Mouse (Mus musculus) cerebellum, postnatal 4 days (tissue): Measurements from ENCODE around the gene Pcnx.

Experiments
- DNase-seq, 2 experiments: peaks; one replicate each; pipeline ENCODE4 v3.0.0; 2022; ENCODE audit warnings: low spot score in 2 of 2, mixed read lengths in 1 of 2

Pcnx gene

DNA sequence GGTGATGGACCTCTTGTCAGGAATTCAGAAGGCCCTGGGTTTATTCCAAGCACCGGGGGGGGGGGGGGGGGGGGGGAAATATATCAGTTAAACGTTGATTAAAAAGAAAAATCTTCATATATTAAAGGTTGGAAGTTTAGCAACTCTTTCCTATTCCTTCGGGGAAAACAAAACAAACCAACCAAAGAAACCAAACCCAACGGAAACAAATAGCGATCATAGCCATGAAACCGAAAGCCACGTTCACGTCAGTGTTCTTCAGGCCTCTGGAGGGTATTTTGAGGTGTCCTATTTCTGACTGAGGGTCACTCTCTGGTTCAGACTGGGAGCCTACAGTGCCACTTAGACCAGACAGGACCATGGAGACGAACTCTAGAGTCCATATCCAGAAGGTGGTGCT is 6.3 kb upstream of the Pcnx start:
- DNase-seq = no peak

DNA sequence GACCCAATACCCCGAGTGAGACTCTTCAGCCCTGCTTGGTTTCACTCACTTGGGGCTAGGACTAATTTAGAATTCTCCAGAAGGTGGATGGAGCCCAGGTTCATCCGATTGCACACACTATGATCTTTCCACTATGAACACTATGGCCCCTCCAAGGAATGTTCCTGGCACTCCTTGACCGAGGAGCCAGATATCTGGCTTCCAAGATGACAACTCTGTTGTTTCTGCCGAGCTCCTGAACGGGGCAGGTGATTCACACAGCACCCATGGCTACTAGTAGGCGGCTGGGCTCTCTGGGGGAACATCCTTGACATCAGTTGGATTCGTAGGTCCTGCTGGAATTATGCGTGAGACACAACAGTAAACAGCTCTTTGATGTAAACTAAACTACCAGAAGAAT is 4.8 kb upstream of the Pcnx start:
- DNase-seq = no peak

DNA sequence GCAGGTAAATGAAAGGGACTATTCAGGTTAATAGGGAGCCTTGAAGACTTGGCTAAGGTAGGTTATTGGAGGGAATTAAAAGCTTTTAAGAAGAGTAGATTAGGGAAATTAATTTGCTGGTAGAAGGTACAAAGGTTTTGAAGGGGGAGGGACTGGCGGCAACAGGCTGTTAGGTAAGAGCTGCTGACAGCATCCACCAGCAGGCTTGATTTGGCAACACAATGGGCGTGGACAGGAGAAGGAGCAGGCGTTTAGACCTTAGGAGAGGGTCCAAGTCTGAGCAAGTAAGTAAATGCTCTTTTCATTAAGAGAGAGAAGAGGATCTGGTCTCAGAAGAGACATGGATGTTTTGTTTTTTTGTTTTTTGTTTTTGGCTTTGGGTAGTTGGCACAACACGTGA is 3.1 kb upstream of the Pcnx start:
- no peak for DNase-seq

GRCm38 (mm10) chr12:81857251-81857650 is 2.6 kb upstream of the Pcnx start:
- DNase-seq = no peak

GRCm38 (mm10) chr12:81857978-81858569 is 1.7 kb upstream of the Pcnx start:
- DNase-seq = no peak

GRCm38 (mm10) chr12:81860308-81861181 is 722 bp downstream of the Pcnx start:
- DNase-seq = peak; percentile 35 to 57

DNA sequence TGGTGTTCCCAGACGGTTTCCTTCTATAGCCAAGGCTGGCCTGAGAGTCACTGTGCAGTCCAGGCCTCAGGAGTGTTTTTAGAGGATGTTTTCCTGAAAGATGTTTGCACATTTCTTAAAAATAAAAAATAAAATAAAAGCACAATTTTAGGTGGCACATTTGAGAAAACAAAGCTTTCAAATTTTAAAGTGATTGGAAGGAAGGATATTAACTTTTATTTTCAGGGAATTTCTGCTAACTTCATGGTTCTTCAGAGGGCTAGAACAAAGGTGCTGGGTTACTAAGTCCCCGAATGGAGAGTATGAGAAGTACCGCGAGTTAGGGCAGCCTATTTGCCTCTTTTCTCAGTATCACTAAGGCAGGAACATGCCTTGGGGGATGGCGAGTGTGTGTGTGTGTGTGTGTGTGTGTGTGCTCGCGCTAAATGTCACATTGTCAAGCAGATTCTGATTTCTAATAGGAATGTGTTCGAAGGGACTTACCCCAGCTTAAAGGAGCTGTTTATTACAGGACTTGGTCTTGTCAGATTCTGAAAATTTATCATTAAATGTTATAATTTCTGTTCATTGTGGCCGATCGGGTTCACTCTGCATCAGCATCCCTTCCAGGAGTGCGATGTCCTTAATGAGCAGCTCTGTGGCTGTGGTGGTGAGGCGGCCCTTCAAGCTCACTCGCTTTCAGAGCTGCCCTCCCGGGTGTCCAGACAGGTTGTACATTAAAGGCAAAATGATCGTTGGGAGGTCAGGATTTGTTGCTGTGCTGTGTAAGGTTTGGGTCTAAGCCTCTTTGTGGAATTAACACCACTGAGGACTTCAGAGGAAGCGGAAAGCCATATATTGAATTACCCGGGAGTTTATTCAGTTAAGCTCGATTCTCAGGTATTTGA is 1.6 kb downstream of the Pcnx start:
- no peak for DNase-seq

- no peak for DNase-seq
These were observed 2.6 kb downstream of the Pcnx start for GRCm38 (mm10) chr12:81862351-81862802.

DNA sequence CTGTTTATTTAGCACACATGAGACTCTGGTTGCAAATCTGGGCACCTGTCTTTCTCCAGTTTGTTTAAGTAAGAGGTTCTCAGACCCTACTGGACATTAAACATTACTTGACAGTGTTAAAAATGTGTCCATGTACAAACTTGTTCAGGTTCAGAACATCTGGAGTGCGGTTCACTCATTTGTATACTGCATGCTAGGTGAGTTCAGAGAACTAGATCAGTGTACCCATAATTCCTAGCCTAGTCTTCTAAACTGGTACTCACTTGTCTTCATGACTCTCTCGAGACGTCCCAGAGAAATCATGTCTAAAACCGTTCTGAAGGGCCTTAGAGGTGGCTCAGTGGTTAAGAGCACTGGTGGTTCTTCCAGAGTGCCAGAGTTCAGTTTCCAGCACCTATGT is 4.1 kb downstream of the Pcnx start:
- DNase-seq = no peak

GRCm38 (mm10) chr12:81865183-81865582 is 5.4 kb downstream of the Pcnx start:
- no peak for DNase-seq

DNA sequence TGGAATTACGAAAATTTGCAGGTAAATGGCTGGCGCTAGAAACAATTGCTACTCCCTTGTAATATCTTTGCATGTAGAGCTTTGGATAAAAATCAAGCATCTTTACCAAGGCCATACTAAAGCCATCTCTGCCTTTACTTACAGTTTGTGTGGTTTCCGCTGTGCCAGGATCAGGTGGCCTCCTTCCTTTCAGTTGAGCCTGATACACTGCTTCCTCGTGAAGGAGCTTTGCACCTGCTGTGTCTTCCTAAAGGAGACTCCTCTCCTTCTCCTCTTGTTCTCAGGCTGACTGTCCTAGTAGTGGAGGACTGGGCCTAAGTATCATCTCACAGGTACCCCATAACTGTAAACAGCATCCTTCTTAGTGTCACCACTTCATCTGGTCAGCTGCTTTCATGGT is 7.5 kb downstream of the Pcnx start:
- no peak for DNase-seq

DNA sequence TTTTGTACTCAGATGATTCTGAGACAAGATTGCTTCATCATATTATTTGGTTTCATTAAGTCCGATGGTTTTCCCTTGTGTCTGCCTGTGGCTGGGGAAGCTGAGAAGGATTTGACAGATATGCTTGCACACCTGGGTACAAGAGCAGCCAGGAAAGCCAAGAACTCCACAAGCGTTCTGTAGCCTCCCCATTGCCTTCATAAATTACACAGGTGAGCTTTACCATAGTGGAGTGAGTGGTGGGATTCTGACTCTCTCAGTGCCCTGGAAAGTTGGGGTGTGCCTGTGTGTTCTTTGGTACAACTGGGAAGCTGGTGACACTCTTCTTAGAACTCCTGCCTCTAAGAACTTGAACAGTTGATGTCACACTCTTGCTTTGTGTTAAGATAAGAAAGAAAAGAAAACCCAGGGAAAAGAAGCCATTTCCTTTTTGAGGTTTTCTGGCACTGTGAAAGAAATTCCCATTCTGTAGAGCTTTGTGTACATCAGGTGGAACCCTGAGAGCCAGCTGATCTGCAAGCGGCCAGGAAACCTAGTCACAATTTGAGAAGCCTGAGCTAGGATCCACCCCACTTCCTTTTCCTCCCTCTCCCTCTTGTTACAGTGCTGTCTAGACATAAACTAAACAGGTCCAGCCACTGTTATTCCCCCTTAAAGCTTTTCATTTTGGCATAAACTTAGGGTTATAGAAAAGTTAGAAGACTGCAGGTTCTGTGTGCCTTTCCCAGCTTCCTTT is 9.6 kb downstream of the Pcnx start:
- no peak for DNase-seq

DNA sequence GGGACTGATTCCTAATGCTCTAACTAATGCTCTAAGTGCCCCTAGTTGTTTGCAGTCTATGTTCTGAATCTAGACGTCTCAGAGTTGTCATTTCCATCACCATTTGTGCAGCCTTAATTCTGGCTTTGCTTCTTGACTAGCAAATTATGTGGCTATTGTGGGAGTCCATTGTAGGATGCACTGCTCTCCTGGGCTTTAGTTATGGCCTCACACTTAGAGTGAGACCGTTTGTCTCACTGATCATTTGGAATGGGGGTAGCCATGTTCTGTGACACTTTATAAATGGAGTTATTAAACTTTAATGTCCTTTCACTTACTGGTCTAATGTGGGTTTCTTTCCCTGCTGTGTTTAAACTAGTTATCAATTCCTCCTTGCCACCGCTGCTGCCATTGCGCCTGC is 13.5 kb downstream of the Pcnx start:
- no peak for DNase-seq

- no peak for DNase-seq
These were observed 20.3 kb downstream of the Pcnx start for GRCm38 (mm10) chr12:81880161-81880560.

DNA sequence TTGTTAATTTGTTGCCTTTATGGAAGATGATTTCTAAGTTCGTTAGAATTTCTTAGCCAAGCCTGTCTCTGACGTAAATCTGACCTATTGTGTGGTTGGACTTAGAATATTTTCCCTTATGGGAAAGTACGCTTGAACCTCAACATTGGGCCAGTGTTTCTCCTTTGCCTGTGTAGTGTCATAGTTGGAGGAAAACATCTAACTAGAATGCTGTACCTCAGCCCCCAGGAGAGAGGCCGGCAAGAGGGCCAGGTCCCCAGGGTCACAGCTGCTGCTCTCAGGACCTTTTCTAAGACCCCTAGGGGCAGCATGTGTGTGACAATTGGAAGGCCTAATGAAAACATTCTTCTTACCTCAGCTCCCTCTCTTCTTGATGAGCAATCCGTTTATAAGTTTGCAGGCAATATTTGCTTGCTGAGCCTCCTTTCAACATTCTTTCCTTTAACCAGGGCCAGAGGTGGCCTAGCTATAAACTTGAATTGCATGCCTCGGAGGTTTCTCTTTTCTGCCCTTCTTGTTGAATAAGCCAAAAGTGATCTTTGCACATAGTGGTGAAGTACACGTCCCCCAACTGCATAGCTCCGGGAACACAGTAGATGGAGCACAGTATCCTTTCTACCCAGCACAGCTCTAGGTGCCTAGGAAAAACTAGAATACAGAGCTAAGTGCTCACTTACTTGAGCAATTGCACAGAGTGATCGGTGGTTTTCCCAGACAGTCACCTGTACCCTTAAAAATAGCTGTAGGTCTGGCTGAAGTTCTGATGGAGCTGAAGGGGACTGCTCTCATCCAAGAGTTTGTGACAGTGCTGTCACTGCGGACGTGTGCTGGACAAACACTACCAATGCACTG is 23.7 kb downstream of the Pcnx start:
- DNase-seq = no peak

GRCm38 (mm10) chr12:81884107-81884398 is 24.2 kb downstream of the Pcnx start:
- no peak for DNase-seq

DNA sequence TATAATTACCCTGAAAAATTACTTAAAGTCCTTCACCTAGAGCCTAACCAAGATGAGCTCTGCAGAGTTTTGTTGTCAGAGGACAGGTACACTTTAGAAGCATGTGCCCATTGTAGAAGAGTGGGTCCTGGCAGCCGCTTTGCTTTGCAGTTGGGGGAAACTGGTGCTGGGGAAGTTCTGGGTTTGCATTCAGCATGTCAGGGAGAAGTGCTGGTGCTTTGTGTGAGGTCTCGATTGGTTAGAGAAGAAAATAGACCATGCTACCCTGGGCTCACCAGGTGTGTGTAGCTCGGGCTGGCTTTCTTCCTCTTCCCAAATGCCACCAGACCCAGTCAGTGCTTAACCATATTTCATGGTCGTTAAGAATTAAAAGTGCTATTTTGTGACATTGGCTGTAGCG is 25.2 kb downstream of the Pcnx start:
- DNase-seq = no peak

GRCm38 (mm10) chr12:81885982-81886381 is 26.2 kb downstream of the Pcnx start:
- no peak for DNase-seq

DNA sequence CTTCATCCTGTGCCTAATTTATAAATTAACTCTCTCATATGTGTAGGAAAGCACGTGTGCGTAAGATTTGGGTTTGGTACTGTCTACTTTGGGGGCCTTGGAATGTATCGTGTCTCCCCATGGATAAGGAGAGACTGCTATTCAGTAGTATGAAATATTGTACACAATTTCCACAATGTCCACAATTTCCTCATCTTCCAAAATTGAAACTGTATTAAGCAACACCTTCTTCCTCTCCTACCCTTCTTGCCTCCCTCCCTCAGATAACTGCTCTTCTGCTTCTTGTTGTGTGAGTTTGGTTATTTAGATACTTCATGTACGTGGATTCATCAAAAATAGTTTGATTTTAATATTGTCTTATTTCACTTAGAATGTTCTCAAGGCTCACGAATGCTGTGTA is 29.1 kb downstream of the Pcnx start:
- no peak for DNase-seq

DNA sequence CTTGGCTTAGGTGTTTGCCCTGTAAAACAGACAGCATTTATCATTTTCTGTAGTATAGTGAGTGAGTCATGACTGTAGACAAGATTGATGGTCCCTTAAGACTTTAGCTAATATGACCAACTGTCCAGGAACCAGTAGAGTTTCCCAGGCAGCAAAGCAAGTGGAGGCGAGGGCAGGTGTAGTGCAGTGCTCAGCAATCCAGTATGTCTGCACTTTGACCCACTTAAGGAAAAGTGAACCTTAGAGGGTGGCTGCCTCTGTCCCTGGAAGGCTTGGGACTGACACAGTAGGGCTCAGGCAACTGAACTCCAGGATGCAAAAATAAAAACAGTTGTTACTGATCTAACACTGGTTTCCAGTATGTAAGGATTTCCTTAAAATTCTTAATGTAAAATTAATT is 32.1 kb downstream of the Pcnx start:
- DNase-seq = no peak

- no peak for DNase-seq
These were observed 34.5 kb downstream of the Pcnx start for GRCm38 (mm10) chr12:81894311-81894710.
